Mouse (Mus musculus): ENCODE data around the gene Map2k6.

GRCm38 (mm10) chr11:110460480-110460879 is 61.6 kb downstream of the Map2k6 start:
- TF ChIP-seq GATA1 (IDR thresholded peaks at IDR 0.05; ENCODE audit: borderline replicate concordance, low read length) (no peak), CTCF (IDR thresholded peaks at IDR 0.05; ENCODE audit: low read depth, low read length) (no peak), TAL1 (conservative IDR thresholded peaks at IDR 0.05; ENCODE audit: low read depth, low read length) (no peak), POLR2AphosphoS5 (IDR thresholded peaks at IDR 0.05; ENCODE audit: insufficient replicate concordance, low read depth, low read length) (no peak)
